In the genomic region with DNA sequence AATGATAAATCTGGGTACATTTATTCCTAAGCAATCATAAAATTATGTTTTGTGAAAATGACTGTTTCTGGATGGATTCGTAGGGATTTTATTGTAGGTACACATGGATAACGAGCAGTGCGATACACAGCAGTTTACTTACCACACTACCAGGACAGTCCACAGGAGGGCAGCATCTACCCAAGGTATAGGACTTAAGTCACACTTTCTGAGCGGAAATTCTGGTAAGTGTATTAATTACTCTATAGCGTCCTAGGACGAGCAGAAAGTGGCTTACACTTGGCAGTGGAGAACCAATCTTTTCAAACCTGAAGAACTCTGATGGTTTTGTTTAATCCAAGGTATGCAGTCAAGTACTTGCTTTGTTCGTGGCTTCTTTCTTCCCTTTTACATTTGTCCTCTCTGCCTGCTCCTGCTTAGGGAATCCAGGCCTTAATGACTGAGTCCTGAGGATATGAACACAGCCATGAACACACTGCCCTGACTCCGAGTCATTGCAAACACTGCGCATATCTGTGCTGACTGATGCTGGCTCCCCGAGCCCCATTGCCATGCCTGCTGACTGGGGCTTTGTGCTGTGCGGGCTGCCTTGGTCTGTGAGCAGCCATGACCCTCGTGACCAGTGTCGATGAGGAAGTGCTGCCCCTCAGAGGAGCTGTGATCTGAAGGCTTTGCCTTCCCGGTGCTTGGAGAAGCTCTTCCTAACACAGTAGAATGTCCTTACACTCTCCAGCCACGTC, we compare ENCODE assay signal across 8 mouse cellular contexts.
DNase-seq lines count a peak whose midpoint lies in the region; ATAC-seq and TF ChIP-seq lines count a peak whose summit lies in the region.

No protein-coding gene starts in this region.

- H3K27ac ChIP-seq in heart, embryonic 11.5 days (ENCODE audit: low read depth, low read length), result peak overlapping the region; percentile 29; the same call in 1 of the 2 replicates
- H3K27ac ChIP-seq in kidney, embryonic 15.5 days, result peak overlapping the region; percentile 79
- H3K27ac ChIP-seq in limb, embryonic 15.5 days, result 0 out of 2 replicates have a peak overlapping the region, but pooled peaks have one; percentile 57
- peak overlapping the region; percentile 39; the same call in 1 of the 2 replicates for H3K27ac ChIP-seq in midbrain, postnatal 0 days (ENCODE audit: low read depth, low read length)

- H3K27me3 ChIP-seq in erythroblast, embryonic 14.5 days (ENCODE audit: control insufficient read depth), result no peaks in the 10 kb centered on the region
- no peaks in the 10 kb centered on the region for H3K27me3 ChIP-seq in heart, embryonic 11.5 days (ENCODE audit: control insufficient read depth, insufficient read depth, low read length)
- H3K27me3 ChIP-seq in kidney, embryonic 15.5 days, result 0 out of 2 replicates have a peak, but pooled peaks cover 3% of the 10 kb centered on the region
- no peaks in the 10 kb centered on the region for H3K27me3 ChIP-seq in limb, embryonic 15.5 days
- no peaks in the 10 kb centered on the region for H3K27me3 ChIP-seq in midbrain, postnatal 0 days (ENCODE audit: insufficient read depth, low read length)

- peak overlapping the region; percentile 10 for H3K4me3 ChIP-seq in erythroblast, embryonic 14.5 days (replicated peaks)
- peak overlapping the region; percentile 29 for H3K4me3 ChIP-seq in heart, embryonic 11.5 days (ENCODE audit: low read depth, low read length)
- peak overlapping the region; percentile 22 for H3K4me3 ChIP-seq in kidney, embryonic 15.5 days (replicated peaks)
- peak overlapping the region; percentile 14 for H3K4me3 ChIP-seq in limb, embryonic 15.5 days
- peak overlapping the region; percentile 11; the same call in 1 of the 2 replicates for H3K4me3 ChIP-seq in midbrain, postnatal 0 days (ENCODE audit: low read depth, low read length)

- no peaks in the 10 kb centered on the region for H3K36me3 ChIP-seq in erythroblast, embryonic 14.5 days (ENCODE audit: control insufficient read depth)
- no peaks in the 10 kb centered on the region for H3K36me3 ChIP-seq in heart, embryonic 11.5 days (ENCODE audit: control insufficient read depth, insufficient read depth, low read length)
- no peaks in the 10 kb centered on the region for H3K36me3 ChIP-seq in kidney, embryonic 15.5 days
- no peaks in the 10 kb centered on the region for H3K36me3 ChIP-seq in limb, embryonic 15.5 days
- H3K36me3 ChIP-seq in midbrain, postnatal 0 days (ENCODE audit: insufficient read depth, low read length), result no peaks in the 10 kb centered on the region

- H3K9me3 ChIP-seq in erythroblast, embryonic 14.5 days (ENCODE audit: control insufficient read depth, low read length), result no peaks in the 10 kb centered on the region
- no peaks in the 10 kb centered on the region for H3K9me3 ChIP-seq in heart, embryonic 11.5 days (replicated peaks; ENCODE audit: control insufficient read depth, low read length)
- no peaks in the 10 kb centered on the region for H3K9me3 ChIP-seq in kidney, embryonic 15.5 days (replicated peaks)
- H3K9me3 ChIP-seq in limb, embryonic 15.5 days, result no peaks in the 10 kb centered on the region
- no peaks in the 10 kb centered on the region for H3K9me3 ChIP-seq in midbrain, postnatal 0 days (ENCODE audit: low read length)

- DNase-seq in CD4-positive helper T cell, adult 2 months (ENCODE audit: low read depth, low spot score), result peak; percentile 75
- peak; percentile 97 for DNase-seq in brain, embryonic 14.5 days (ENCODE audit: low read depth)
- DNase-seq in midbrain, postnatal 0 days (ENCODE audit: low spot score), result peak; percentile 96
- DNase-seq in spleen, postnatal 14 days (ENCODE audit: low spot score in 2 of 2), result peak; percentile 55 to 67

- H3K4me2 ChIP-seq in heart, embryonic 11.5 days, result peak overlapping the region; percentile 56
- peak overlapping the region; percentile 51 for H3K4me2 ChIP-seq in kidney, embryonic 15.5 days
- peak overlapping the region; percentile 31 for H3K4me2 ChIP-seq in limb, embryonic 15.5 days
- H3K4me2 ChIP-seq in midbrain, postnatal 0 days (ENCODE audit: low read depth, low read length, poor library complexity, severe bottlenecking), result peak overlapping the region; percentile 36

- peak overlapping the region; percentile 68 for H3K9ac ChIP-seq in heart, embryonic 11.5 days (ENCODE audit: low read depth, low read length)
- peak overlapping the region; percentile 26; the same call in 1 of the 2 replicates for H3K9ac ChIP-seq in kidney, embryonic 15.5 days
- H3K9ac ChIP-seq in limb, embryonic 15.5 days, result no peak overlapping the region
- H3K9ac ChIP-seq in midbrain, postnatal 0 days (replicated peaks; ENCODE audit: low read length, poor library complexity, severe bottlenecking), result no peak overlapping the region

- 0 out of 2 replicates have a peak, but pooled peaks have one; percentile 53 for ATAC-seq in heart, embryonic 11.5 days (replicated peaks; ENCODE audit: insufficient number of reproducible peaks, low FRiP score, low TSS enrichment)
- ATAC-seq in kidney, embryonic 15.5 days (replicated peaks; ENCODE audit: low FRiP score), result peak; percentile 84
- ATAC-seq in limb, embryonic 15.5 days (ENCODE audit: insufficient number of reproducible peaks, low FRiP score, low TSS enrichment, low read depth), result peak; percentile 77
- peak; percentile 86 for ATAC-seq in midbrain, postnatal 0 days (ENCODE audit: low FRiP score)

- peak; percentile 86 for TF ChIP-seq CTCF in brain, embryonic 14.5 days (IDR thresholded peaks at IDR 0.05; ENCODE audit: borderline replicate concordance, extremely low read depth, insufficient read depth, insufficient read length)
- peak; percentile 96 for TF ChIP-seq CTCF in midbrain, postnatal 0 days (IDR thresholded peaks at IDR 0.05)

- WGBS in heart, embryonic 11.5 days (ENCODE audit: insufficient replicate concordance), result 24% methylated on average over 15 of the region's 15 CpGs
- WGBS in kidney, embryonic 15.5 days, result 20% methylated on average over 15 of the region's 15 CpGs
- 20% methylated on average over 15 of the region's 15 CpGs for WGBS in limb, embryonic 15.5 days
- WGBS in midbrain, postnatal 0 days, result 9% methylated on average over 15 of the region's 15 CpGs

- peaks cover 15% of the 10 kb centered on the region for H3K4me1 ChIP-seq in erythroblast, embryonic 14.5 days (ENCODE audit: control insufficient read depth)
- H3K4me1 ChIP-seq in heart, embryonic 11.5 days (ENCODE audit: control insufficient read depth, insufficient read depth, low read length), result no peaks in the 10 kb centered on the region
- H3K4me1 ChIP-seq in kidney, embryonic 15.5 days, result peaks cover 9% of the 10 kb centered on the region
- H3K4me1 ChIP-seq in limb, embryonic 15.5 days, result no peaks in the 10 kb centered on the region
- H3K4me1 ChIP-seq in midbrain, postnatal 0 days (ENCODE audit: insufficient read depth, low read length), result no peaks in the 10 kb centered on the region; the same call in 1 of the 2 replicates

- no peak for TF ChIP-seq POLR2A in brain, embryonic 14.5 days (IDR thresholded peaks at IDR 0.05; ENCODE audit: borderline replicate concordance, extremely low read depth, insufficient read depth, insufficient read length, poor library complexity, severe bottlenecking)

Comparison
In these comparisons a context has a peak if more than half of its experiments do, and no peak if none do; other contexts are left out.
1. Peak in every context shown above with its lines: DNase-seq, ATAC-seq, H3K4me3 ChIP-seq and H3K27ac ChIP-seq.
2. H3K27ac ChIP-seq: peak in every context shown above with its lines; median percentile 79 in kidney, embryonic 15.5 days; 57 in limb, embryonic 15.5 days; 39 in midbrain, postnatal 0 days; 29 in heart, embryonic 11.5 days.
3. H3K9ac ChIP-seq: peak in heart, embryonic 11.5 days (single experiment) and kidney, embryonic 15.5 days (single experiment); none in limb, embryonic 15.5 days (single experiment) and midbrain, postnatal 0 days (single experiment).